Mouse (Mus musculus): ENCODE measurements around the gene Trpt1. TPM values are rescaled to one million over a fixed set of nuclear protein-coding genes. Genes with fewer than 3 reads are reported as not detected.

Gene Trpt1
- total RNA-seq (2023) = 1 to 10 TPM; 2.1 to 3.4 TPM

GRCm38 (mm10) chr19:6996006-6996405 lies at the start of gene Trpt1, which contains the start of gene Nudt22:
Gene Trpt1 (plus strand): TSS chr19:6996131.
Gene Nudt22 (minus strand): TSS chr19:6996117.

GRCm38 (mm10) chr19:6974211-6975205 lies 21.4 kb upstream of the Trpt1 start, which contains the start of gene Ppp1r14b:
Gene Ppp1r14b (plus strand): TSS chr19:6974968.

GRCm38 (mm10) chr19:6975537-6976521 lies 20.1 kb upstream of the Trpt1 start, which contains the start of gene Plcb3:
Gene Plcb3 (minus strand): TSS chr19:6976470.

GRCm38 (mm10) chr19:6980381-6981093 lies 15.4 kb upstream of the Trpt1 start, which contains the start of gene Fkbp2:
Gene Fkbp2 (minus strand): TSS chr19:6980501.

GRCm38 (mm10) chr19:6987061-6987903 lies 8.6 kb upstream of the Trpt1 start, which contains the start of gene Vegfb:
Gene Vegfb (minus strand): TSS chr19:6987651.

GRCm38 (mm10) chr19:6992011-6992858 lies 3.7 kb upstream of the Trpt1 start, which contains the start of gene Dnajc4:
Gene Dnajc4 (minus strand): TSS chr19:6992572.

GRCm38 (mm10) chr19:7019191-7019590 lies 23.3 kb downstream of the Trpt1 start, which contains the start of gene Fermt3:
Gene Fermt3 (minus strand): TSS chr19:7019469.

GRCm38 (mm10) chr19:7039841-7040636 lies 44.1 kb downstream of the Trpt1 start, which contains the start of gene Stip1:
Gene Stip1 (minus strand): TSS chr19:7039967.

Other genes starting within 250 kb of the Trpt1 start
- 10 to 100 TPM; 40.2 to 46.5 TPM for gene Rps6ka4, start 155.5 kb upstream of the Trpt1 start, total RNA-seq (2023)
- 100 to 1,000 TPM in 1 of 2 experiments, 10 to 100 TPM in 1; 92.8 to 115 TPM for gene Ccdc88b, start 137.9 kb upstream of the Trpt1 start, total RNA-seq (2023)
- 100 to 1,000 TPM; 122 to 142 TPM for gene Trmt112, start 86.4 kb upstream of the Trpt1 start, total RNA-seq (2023)
- gene Prdx5, start 86.0 kb upstream of the Trpt1 start, total RNA-seq (2023) = 10 to 100 TPM; 66.4 to 71.5 TPM
- 10 to 100 TPM; 34.4 to 41.3 TPM for gene Esrra, start 74.3 kb upstream of the Trpt1 start, total RNA-seq (2023)
- gene Catsperz, start 70.8 kb upstream of the Trpt1 start, total RNA-seq (2023) = not detected
- not detected for gene Kcnk4, start 61.6 kb upstream of the Trpt1 start, total RNA-seq (2023)
- 10 to 100 TPM; 12.0 to 20.5 TPM for gene Bad, start 54.3 kb upstream of the Trpt1 start, total RNA-seq (2023)
- 10 to 100 TPM in 1 of 2 experiments, 1 to 10 TPM in 1; 8.3 to 10.8 TPM for gene Gpr137, start 53.7 kb upstream of the Trpt1 start, total RNA-seq (2023)
- gene Ppp1r14b, start 21.2 kb upstream of the Trpt1 start, total RNA-seq (2023) = 100 to 1,000 TPM; 130 to 155 TPM
- 10 to 100 TPM; 13.8 TPM for gene Plcb3, start 19.7 kb upstream of the Trpt1 start, total RNA-seq (2023)
- gene Fkbp2, start 15.6 kb upstream of the Trpt1 start, total RNA-seq (2023) = 10 to 100 TPM; 17.0 to 22.9 TPM
- 10 to 100 TPM; 10.7 to 13.1 TPM for gene Vegfb, start 8.5 kb upstream of the Trpt1 start, total RNA-seq (2023)
- 10 to 100 TPM; 25.1 to 28.3 TPM for gene Dnajc4, start 3.6 kb upstream of the Trpt1 start, total RNA-seq (2023)
- 1 to 10 TPM; 4.2 to 8.3 TPM for gene Nudt22, start within 50 bp of the Trpt1 start, total RNA-seq (2023)
- gene Fermt3, start 23.3 kb downstream of the Trpt1 start, total RNA-seq (2023) = 100 to 1,000 TPM; 179 to 199 TPM
- gene Stip1, start 43.8 kb downstream of the Trpt1 start, total RNA-seq (2023) = 100 to 1,000 TPM; 105 to 157 TPM
- gene Macrod1, start 60.7 kb downstream of the Trpt1 start, total RNA-seq (2023) = 10 to 100 TPM; 12.1 to 16.4 TPM
- not detected for gene Flrt1, start 109.6 kb downstream of the Trpt1 start, total RNA-seq (2023)
- 100 to 1,000 TPM; 117 to 119 TPM for gene Otub1, start 210.2 kb downstream of the Trpt1 start, total RNA-seq (2023)
- 100 to 1,000 TPM; 263 to 296 TPM for gene Cox8a, start 221.5 kb downstream of the Trpt1 start, total RNA-seq (2023)
- 10 to 100 TPM; 39.2 to 43.8 TPM for gene Naa40, start 245.1 kb downstream of the Trpt1 start, total RNA-seq (2023)